Mouse (Mus musculus): ENCODE measurements around the gene Gja4.

The Gja4 gene

GRCm38 (mm10) chr4:127313861-127314260 is at the start of gene Gja4:
Gja4 (minus strand) TSS chr4:127314039.
- DNase-seq (ENCODE audit: low read depth, low spot score), result peak; percentile 43

- DNase-seq (ENCODE audit: low read depth, low spot score), result no peak
Measured at GRCm38 (mm10) chr4:127363331-127363730, 49.5 kb upstream of the Gja4 start.

GRCm38 (mm10) chr4:127362520-127362919 is 48.7 kb upstream of the Gja4 start:
- no peak for DNase-seq (ENCODE audit: low read depth, low spot score)

DNA sequence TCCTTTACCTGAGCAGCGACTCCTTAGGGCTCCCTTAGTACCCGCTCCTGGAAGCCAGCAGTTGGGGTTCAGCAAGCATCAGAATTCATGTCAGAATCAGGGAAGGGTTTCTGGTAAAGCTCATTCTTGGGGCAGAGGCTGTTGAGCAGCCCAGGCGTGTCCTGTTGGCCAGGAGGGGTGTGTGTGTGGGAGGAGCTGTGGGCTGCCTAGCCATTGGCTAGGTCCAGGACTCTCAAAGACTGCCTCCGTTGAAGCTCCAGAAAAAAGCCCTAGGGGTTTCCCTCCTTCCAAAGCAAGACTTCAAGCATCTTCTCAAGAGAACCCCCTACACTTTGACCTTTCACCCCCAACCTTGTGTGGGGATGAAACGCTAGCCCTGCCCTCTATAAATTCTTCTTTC is 44.2 kb upstream of the Gja4 start, which contains the start of gene Gjb5:
TSS of gene Gjb5 (minus strand) at position 164 of the 400 bp plus-strand sequence.
- no peak for DNase-seq (ENCODE audit: low read depth, low spot score)

DNA sequence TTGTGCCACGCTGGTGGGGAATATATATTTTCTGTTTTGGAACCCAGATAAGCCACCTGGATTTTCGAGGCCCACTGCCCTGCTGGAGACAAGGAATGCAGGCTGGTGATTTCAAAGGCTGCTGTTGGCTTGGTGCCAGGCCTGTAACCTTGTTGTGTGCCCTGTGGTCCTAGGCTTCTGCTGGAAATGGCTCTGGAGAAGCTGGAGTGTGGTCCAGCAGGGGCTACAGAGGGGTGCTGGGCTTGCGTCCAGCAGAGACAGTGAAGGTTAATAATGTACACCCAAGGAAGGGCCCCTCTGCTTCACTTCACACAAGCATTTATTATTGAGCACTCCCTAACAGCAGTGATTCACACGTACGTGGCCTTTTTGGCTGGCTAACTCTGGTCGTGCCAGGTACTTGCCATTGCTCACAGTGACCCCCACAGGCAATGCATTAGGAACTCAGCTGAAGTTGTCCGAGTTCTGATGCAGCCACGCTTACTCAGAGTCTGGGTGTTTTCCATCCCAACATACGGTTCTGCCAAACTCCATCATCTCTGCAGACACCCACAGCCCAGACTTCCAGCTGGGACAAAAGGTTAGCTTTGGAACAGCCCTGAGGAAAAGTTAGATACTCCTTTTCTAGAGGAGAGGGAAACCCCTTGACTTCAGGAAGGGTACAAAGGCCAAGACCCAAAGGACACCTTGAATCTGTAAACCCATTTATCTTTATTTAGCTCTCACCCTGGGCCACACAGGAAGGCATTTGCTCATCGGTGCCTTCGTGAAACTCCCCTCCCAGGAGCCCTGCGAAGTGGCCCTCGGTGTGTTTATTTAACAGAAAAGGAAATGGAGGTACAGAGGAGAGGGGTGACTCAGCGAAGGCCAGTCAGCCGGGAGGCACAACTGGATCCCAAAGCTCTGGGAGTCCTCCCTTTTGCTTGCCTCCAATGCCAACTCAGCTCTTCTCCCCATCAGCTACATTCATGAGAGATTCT is 41.0 kb upstream of the Gja4 start:
- DNase-seq (ENCODE audit: low read depth, low spot score), result no peak

DNA sequence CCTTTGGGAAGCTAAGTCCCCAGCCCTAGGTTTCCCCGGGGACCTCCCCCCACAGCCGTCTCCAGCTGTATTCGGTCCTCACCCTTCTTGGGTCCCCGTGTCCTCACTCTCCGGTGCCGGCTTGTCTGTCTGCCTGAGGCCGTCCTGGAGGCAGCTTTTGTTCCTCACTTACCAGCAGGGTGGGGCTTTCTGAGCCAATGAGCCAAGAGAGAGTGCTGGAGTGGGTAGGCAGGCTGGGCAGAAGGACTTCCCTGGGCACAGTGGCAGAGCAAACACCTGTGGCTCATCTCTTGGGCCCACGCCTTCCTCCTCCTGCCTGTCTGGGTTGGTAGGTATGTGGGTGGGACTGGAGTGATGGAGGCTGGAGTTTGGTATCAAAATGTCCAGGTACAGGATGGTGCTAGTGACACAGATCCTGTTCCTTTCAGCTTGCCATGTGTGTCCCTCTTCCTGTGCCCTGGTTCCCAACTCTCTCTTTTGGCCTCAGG is 40.2 kb upstream of the Gja4 start, which contains the start of gene Gjb4:
TSS of gene Gjb4 (minus strand) at position 131 of the 488 bp plus-strand sequence.
- no peak for DNase-seq (ENCODE audit: low read depth, low spot score)

- no peak for DNase-seq (ENCODE audit: low read depth, low spot score)
Measured at GRCm38 (mm10) chr4:127352594-127352993, 38.8 kb upstream of the Gja4 start.

DNA sequence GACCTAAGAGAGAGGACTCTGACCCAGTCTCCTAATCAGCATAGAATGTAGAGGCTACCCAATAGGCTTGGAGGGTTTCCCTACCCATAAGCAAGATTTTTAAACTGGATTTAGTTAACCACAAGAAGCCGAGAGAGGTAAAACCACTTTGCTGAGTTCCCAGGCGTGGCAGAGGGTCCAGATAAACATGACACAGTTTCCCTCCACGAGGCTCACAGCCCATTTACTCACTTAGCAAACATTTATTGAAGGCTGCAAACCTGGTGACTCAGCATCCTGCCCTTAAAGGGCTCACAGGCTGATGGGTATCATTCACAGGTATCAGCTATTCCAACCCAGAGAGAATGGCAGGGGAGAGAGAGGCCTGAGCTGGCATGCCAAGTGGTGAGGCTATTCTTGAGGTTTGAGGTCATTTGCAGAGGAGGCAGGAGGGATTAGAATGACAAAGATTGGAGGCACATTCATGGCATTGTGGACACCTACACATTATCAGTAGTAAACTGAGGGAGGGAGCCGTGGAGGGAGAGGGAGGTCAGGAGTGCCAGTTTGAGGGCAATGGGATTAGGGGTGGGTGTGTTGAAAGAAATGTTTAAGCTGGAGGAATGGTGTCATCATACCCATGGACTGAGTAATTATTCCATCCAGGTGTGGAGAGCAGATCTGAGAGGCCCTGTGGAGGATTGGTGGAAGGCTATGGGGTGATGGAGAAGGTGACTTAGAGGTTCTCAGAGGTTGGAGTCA is 35.9 kb upstream of the Gja4 start:
- DNase-seq (ENCODE audit: low read depth, low spot score), result no peak

DNA sequence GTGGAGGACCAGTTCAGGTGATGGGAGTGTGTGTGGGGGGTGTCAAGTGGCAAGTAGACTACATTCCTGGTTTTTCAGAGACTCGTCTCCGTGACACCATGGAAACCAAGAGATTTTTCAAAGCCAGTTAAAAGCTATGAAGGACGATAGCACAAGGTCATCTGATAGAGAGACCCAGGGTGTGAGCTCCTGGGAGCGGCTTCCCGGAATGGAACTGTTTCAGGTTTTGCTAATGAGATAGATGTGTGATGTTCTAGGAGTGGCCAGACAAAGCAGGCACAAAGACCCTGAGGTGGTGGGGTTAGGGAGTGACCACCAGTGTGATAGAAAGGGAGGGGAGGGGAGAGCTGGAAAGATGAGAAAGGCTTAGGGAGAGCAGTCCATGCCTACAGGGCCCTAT is 31.2 kb upstream of the Gja4 start:
- no peak for DNase-seq (ENCODE audit: low read depth, low spot score)

GRCm38 (mm10) chr4:127341372-127341771 is 27.5 kb upstream of the Gja4 start:
- no peak for DNase-seq (ENCODE audit: low read depth, low spot score)

DNA sequence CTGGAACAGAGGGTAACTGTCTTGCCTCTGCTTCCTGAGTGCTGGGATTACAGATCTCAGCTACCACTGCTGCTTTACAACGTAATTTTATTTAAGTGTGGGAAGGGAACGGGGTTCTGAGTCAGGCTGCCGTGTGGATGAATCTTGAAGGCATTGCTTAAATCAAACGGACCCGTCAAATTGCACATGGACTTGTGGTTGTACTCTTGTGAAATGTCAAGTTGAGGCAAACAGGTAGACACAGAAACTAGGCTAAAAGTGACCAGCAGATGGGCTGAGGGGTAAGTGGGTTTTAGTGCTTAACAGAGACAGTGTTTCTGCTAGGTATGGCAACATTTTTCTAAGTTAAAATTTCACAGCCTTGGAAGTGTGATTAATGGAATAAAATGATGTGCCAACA is 23.8 kb upstream of the Gja4 start:
- no peak for DNase-seq (ENCODE audit: low read depth, low spot score)

GRCm38 (mm10) chr4:127334870-127335504 is 21.1 kb upstream of the Gja4 start:
- DNase-seq (ENCODE audit: low read depth, low spot score), result no peak

GRCm38 (mm10) chr4:127331171-127331570 is 17.3 kb upstream of the Gja4 start:
- no peak for DNase-seq (ENCODE audit: low read depth, low spot score)

- no peak for DNase-seq (ENCODE audit: low read depth, low spot score)
Measured at GRCm38 (mm10) chr4:127330181-127331100, 16.6 kb upstream of the Gja4 start, which contains the start of gene Gjb3. Gjb3 (minus strand) TSS chr4:127330844.

- no peak for DNase-seq (ENCODE audit: low read depth, low spot score)
Measured at GRCm38 (mm10) chr4:127329751-127330150, 15.9 kb upstream of the Gja4 start.

DNA sequence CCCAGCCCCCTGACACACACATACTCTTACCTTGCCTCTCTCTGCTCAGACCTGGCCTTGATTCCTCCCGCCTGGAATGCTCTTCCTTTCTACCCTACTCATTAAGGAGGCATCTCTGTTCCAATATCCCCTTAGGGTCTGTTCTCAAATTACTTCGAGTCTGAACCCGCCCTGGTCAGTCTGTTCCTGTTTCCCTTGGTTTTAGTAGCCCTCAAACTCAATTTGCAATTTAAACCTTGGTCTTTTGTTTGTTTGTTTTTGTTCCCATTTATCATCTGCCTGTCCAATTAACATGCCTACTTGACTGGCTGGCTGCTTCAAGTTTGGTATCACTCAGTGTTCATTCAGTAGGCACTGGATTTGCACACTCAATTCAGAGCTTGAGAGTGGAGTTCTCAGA is 15.2 kb upstream of the Gja4 start:
- no peak for DNase-seq (ENCODE audit: low read depth, low spot score)

- DNase-seq (ENCODE audit: low read depth, low spot score), result no peak
Measured at GRCm38 (mm10) chr4:127328378-127328777, 14.5 kb upstream of the Gja4 start.

- no peak for DNase-seq (ENCODE audit: low read depth, low spot score)
Measured at GRCm38 (mm10) chr4:127327749-127328148, 13.9 kb upstream of the Gja4 start.

GRCm38 (mm10) chr4:127327258-127327657 is 13.4 kb upstream of the Gja4 start:
- DNase-seq (ENCODE audit: low read depth, low spot score), result no peak

- no peak for DNase-seq (ENCODE audit: low read depth, low spot score)
Measured at GRCm38 (mm10) chr4:127325276-127325675, 11.4 kb upstream of the Gja4 start.

GRCm38 (mm10) chr4:127324759-127325158 is 10.9 kb upstream of the Gja4 start:
- DNase-seq (ENCODE audit: low read depth, low spot score), result peak; percentile 81

Measured in retina, postnatal 7 days (tissue).